In genomic region chr17:48850910-48851309, GRCm38 (mm10) we compare ENCODE assay signal across 22 mouse cellular contexts.
A peak's percentile ranks its signal among the peaks of the same experiment; 100 is the strongest.
DNase-seq lines count a peak whose midpoint lies in the region; ATAC-seq lines count a peak whose summit lies in the region.
"Had no signal": no experiment of that assay in that cellular context is flagged by ENCODE, and none has a peak within 500 bp of the region (broad histone marks: within the 10 kb centered on the region; RNA-seq: fewer than 3 reads in every experiment).

No protein-coding gene starts in this region.

- no peaks in the 10 kb centered on the region for H3K9me3 ChIP-seq in forebrain, embryonic 11.5 days (ENCODE audit: control insufficient read depth, low read length)
- H3K9me3 ChIP-seq in forebrain, embryonic 10.5 days = no peaks in the 10 kb centered on the region
- H3K9me3 ChIP-seq in heart, embryonic 12.5 days (replicated peaks) = no peaks in the 10 kb centered on the region
- H3K9me3 ChIP-seq in megakaryocyte, embryonic 14.5 days = peaks cover 22% of the 10 kb centered on the region
- H3K9me3 ChIP-seq in midbrain, embryonic 11.5 days (ENCODE audit: control insufficient read depth, low read length) = no peaks in the 10 kb centered on the region
- H3K9me3 ChIP-seq in midbrain, embryonic 15.5 days = no peaks in the 10 kb centered on the region

- no peak overlapping the region for H3K4me2 ChIP-seq in forebrain, embryonic 11.5 days (ENCODE audit: low read depth, low read length, severe bottlenecking)
- no peak overlapping the region for H3K4me2 ChIP-seq in heart, embryonic 12.5 days
- H3K4me2 ChIP-seq in midbrain, embryonic 11.5 days = no peak overlapping the region
- no peak overlapping the region for H3K4me2 ChIP-seq in midbrain, embryonic 15.5 days

- no peaks in the 10 kb centered on the region for H3K27me3 ChIP-seq in forebrain, embryonic 11.5 days (ENCODE audit: control insufficient read depth, insufficient read depth, low read length)
- H3K27me3 ChIP-seq in forebrain, embryonic 10.5 days (ENCODE audit: poor library complexity, severe bottlenecking) = no peaks in the 10 kb centered on the region
- H3K27me3 ChIP-seq in heart, embryonic 12.5 days (replicated peaks) = no peaks in the 10 kb centered on the region
- H3K27me3 ChIP-seq in megakaryocyte, embryonic 14.5 days (replicated peaks) = no peaks in the 10 kb centered on the region
- no peaks in the 10 kb centered on the region for H3K27me3 ChIP-seq in midbrain, embryonic 11.5 days (ENCODE audit: control insufficient read depth, insufficient read depth, low read length)
- no peaks in the 10 kb centered on the region for H3K27me3 ChIP-seq in midbrain, embryonic 15.5 days (replicated peaks)
- H3K27me3 ChIP-seq: CH12.LX, Patski had no signal

- peak; percentile 43 for DNase-seq in forebrain, embryonic 11.5 days (ENCODE audit: low spot score)
- DNase-seq in forebrain, embryonic 10.5 days (ENCODE audit: extremely low spot score, low spot score) = no peak
- peak; percentile 55 for DNase-seq in heart, adult 11 months
- peak; percentile 62 for DNase-seq in midbrain, embryonic 11.5 days (ENCODE audit: low spot score, missing footprints)
- DNase-seq: adrenal gland, adult 2 months; adrenal gland, adult 8-10 months; adrenal gland, postnatal 10 days; adrenal gland, postnatal 14 days; adrenal gland, postnatal 25 days; adrenal gland, postnatal 36 days; B cell, adult 2 months; cerebellum, adult 11 months; cerebellum, adult 11-12 months had no signal

- no peak for ATAC-seq in forebrain, embryonic 11.5 days (replicated peaks; ENCODE audit: low FRiP score)
- ATAC-seq in heart, embryonic 12.5 days (ENCODE audit: insufficient number of reproducible peaks, low FRiP score) = no peak
- ATAC-seq in megakaryocyte, adult 5-6 weeks (ENCODE audit: poor library complexity, severe bottlenecking) = no peak
- no peak for ATAC-seq in midbrain, embryonic 11.5 days (ENCODE audit: low FRiP score)
- no peak for ATAC-seq in midbrain, embryonic 15.5 days (replicated peaks)
- ATAC-seq: activated CD4-positive, CD25-positive, alpha-beta regulatory T cell, adult 4 months; CD4-positive, CD25-positive, alpha-beta regulatory T cell, adult 4 months; Patski had no signal

- H3K36me3 ChIP-seq in forebrain, embryonic 11.5 days (ENCODE audit: control insufficient read depth, insufficient read depth, low read length) = no peaks in the 10 kb centered on the region
- no peaks in the 10 kb centered on the region for H3K36me3 ChIP-seq in forebrain, embryonic 10.5 days (replicated peaks)
- H3K36me3 ChIP-seq in heart, embryonic 12.5 days = no peaks in the 10 kb centered on the region
- no peaks in the 10 kb centered on the region for H3K36me3 ChIP-seq in megakaryocyte, embryonic 14.5 days (replicated peaks; ENCODE audit: low read length)
- no peaks in the 10 kb centered on the region for H3K36me3 ChIP-seq in midbrain, embryonic 11.5 days (ENCODE audit: control insufficient read depth, insufficient read depth, low read length)
- H3K36me3 ChIP-seq in midbrain, embryonic 15.5 days (replicated peaks) = no peaks in the 10 kb centered on the region
- H3K36me3 ChIP-seq: G1E had no signal

- no peak overlapping the region for H3K4me3 ChIP-seq in forebrain, embryonic 11.5 days (ENCODE audit: low read depth, low read length)
- H3K4me3 ChIP-seq in forebrain, embryonic 10.5 days = no peak overlapping the region
- no peak overlapping the region for H3K4me3 ChIP-seq in heart, embryonic 12.5 days
- peak overlapping the region; percentile 53 for H3K4me3 ChIP-seq in megakaryocyte, embryonic 14.5 days (replicated peaks)
- no peak overlapping the region for H3K4me3 ChIP-seq in midbrain, embryonic 11.5 days (ENCODE audit: low read depth, low read length)
- no peak overlapping the region for H3K4me3 ChIP-seq in midbrain, embryonic 15.5 days

- H3K9ac ChIP-seq in forebrain, embryonic 11.5 days (ENCODE audit: low read length) = no peak overlapping the region
- no peak overlapping the region for H3K9ac ChIP-seq in heart, embryonic 12.5 days
- no peak overlapping the region for H3K9ac ChIP-seq in midbrain, embryonic 11.5 days (ENCODE audit: low read length)
- no peak overlapping the region for H3K9ac ChIP-seq in midbrain, embryonic 15.5 days

- no peaks in the 10 kb centered on the region for H3K4me1 ChIP-seq in forebrain, embryonic 11.5 days (replicated peaks; ENCODE audit: control insufficient read depth, insufficient read depth, low read length)
- peaks cover 16% of the 10 kb centered on the region for H3K4me1 ChIP-seq in forebrain, embryonic 10.5 days
- H3K4me1 ChIP-seq in heart, embryonic 12.5 days (replicated peaks) = no peaks in the 10 kb centered on the region
- no peaks in the 10 kb centered on the region for H3K4me1 ChIP-seq in megakaryocyte, embryonic 14.5 days
- no peaks in the 10 kb centered on the region for H3K4me1 ChIP-seq in midbrain, embryonic 11.5 days (ENCODE audit: control insufficient read depth, insufficient read depth, low read length)
- peaks cover 7% of the 10 kb centered on the region; the same call in 1 of the 2 replicates for H3K4me1 ChIP-seq in midbrain, embryonic 15.5 days

- no peak overlapping the region for H3K27ac ChIP-seq in forebrain, embryonic 11.5 days (ENCODE audit: low read depth, low read length)
- no peak overlapping the region for H3K27ac ChIP-seq in forebrain, embryonic 10.5 days
- H3K27ac ChIP-seq in heart, embryonic 12.5 days (ENCODE audit: poor library complexity, severe bottlenecking) = no peak overlapping the region
- no peak overlapping the region for H3K27ac ChIP-seq in midbrain, embryonic 11.5 days (ENCODE audit: low read depth, low read length)
- no peak overlapping the region for H3K27ac ChIP-seq in midbrain, embryonic 15.5 days
